Mouse (Mus musculus) layer of hippocampus, postnatal 36 days (tissue): Measurements from ENCODE around the gene Map4k5. TPM values are rescaled to one million over a fixed set of nuclear protein-coding genes. Genes with fewer than 3 reads are reported as not detected.

Source experiments
- microRNA-seq, 2 experiments: library from miRNA; unstranded; fragments of <30 nt; microRNA quantifications; one replicate each; pipeline ENCODE4 v1.2.0; 2021
- total RNA-seq, 2 experiments: library from RNA; stranded (reverse); gene quantifications; 2 replicates each; pipeline ENCODE4 v1.2.3; 2021

Map4k5 gene
- total RNA-seq, 2 experiments from 2014 or later, result 46.8 to 50.3 TPM

Small RNAs within 50 kb of the gene (microRNA-seq; reads per million reads assigned to microRNA genes)
- gene Mir681, result 0 reads per million in 2 experiments

Other genes with a start within 250 kb of the Map4k5 start
- gene Sos2, start 211.3 kb downstream of the Map4k5 start, total RNA-seq, result 10 to 100 TPM; 33.9 to 35.4 TPM
- 10 to 100 TPM; 19.8 to 20.0 TPM for gene L2hgdh, start 168.3 kb downstream of the Map4k5 start, total RNA-seq
- 10 to 100 TPM; 34.4 to 40.8 TPM for gene Atp5s, start 168.2 kb downstream of the Map4k5 start, total RNA-seq
- gene Cdkl1, start 101.9 kb downstream of the Map4k5 start, total RNA-seq, result 10 to 100 TPM; 19.9 to 20.3 TPM
- gene Atl1, start 586 bp downstream of the Map4k5 start, total RNA-seq, result 100 to 1,000 TPM; 186 to 198 TPM
- 10 to 100 TPM; 16.6 to 19.3 TPM for gene Sav1, start 93.8 kb upstream of the Map4k5 start, total RNA-seq
- gene Nin, start 220.5 kb upstream of the Map4k5 start, total RNA-seq, result 10 to 100 TPM; 69.8 to 72.7 TPM